Mouse (Mus musculus) cerebellum, adult 11 months (tissue): Measurements from ENCODE around the gene Htra3.

Source experiments
- DNase-seq: peaks from one replicate; pipeline ENCODE4 v3.0.0; 2022

Htra3 gene

DNA sequence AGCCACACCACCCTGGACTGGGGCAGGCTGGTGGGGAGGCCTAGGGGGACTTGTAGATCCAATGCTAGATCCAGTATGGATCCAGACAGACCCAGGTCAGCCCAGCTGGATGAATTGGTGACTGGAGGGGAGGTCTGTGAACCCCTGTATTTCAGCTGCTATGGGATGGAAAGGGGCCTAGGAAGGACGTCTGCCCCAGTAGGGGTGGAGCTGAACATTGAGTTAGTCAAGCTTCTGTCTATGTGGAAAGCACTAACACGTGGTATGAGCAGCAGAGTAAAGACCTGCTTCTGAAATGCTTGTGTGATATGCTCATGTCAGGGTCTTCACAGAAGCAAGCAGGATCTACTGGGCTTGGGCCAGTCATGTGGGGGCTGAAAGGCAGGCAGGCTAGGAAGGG, 31.4 kb downstream of the Htra3 start:
- no peak for DNase-seq

DNA sequence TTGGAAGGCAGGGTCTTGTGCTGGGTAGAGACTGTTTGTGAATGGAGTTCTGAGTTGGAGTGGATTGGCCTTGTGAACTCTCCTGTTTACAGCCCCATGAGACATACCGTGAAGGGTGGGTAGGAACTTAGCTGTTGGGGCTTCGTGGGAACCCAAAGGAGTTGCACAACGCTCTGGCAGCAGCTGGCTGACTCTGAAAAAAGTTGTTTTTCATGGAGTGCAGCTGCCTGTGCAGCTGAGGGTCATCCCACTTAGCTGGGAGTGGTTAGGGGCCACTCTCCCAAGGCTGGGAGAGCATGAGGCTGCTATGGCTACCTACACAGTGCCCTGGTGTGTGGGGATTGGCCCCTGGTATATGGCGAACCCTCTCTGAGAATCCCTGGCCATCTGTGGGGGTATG, 32.0 kb downstream of the Htra3 start:
- no peak for DNase-seq

DNA sequence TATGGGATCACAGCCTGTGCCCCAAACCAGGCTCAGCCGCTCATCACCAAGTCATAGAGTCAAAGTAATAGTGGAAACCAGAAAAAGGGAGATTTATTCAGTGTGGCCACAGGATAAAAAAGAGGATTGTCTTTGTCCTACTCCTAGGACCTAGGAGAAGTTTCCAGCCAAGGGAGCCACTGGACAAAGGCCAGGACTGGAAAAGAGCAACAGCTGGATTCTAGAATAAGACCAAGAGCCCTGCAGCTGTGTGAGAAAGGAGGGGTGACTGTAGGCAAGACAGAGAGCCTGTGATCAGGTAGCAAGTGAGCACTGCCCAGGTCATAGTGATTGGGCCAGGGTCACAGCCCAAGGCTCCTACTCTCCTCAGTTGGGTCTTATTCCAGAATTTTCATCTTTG, 32.7 kb downstream of the Htra3 start:
- DNase-seq: no peak

DNA sequence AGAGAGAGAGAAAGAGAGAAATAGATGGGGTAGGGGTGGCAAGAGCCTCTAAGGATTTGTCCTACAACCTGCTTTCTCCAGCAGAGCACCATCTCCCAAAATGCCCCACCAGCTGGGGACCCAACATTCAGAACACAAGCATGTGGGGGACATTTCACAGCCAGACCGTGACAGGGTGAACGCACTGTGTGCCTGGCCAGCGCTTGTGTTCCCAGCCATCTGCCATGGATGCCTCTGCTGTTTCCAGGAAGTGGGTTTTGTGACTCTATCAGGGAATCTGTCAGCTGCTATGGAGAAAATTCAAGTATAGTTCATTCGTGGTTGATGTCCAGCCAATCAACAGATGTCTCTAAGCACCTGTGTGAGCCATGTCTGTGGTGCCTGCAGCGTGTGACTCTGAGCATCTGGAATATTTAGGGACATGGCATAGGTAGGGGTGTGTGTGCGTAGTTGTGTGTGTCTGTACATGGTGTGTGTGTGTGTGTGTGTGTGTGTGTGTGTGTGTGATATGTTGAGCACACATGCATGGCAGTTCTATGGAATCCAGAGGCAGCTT, 33.6 kb downstream of the Htra3 start:
- no peak for DNase-seq

- DNase-seq: no peak
Measured at GRCm38 (mm10) chr5:35644082-35644481, 35.5 kb downstream of the Htra3 start.

DNA sequence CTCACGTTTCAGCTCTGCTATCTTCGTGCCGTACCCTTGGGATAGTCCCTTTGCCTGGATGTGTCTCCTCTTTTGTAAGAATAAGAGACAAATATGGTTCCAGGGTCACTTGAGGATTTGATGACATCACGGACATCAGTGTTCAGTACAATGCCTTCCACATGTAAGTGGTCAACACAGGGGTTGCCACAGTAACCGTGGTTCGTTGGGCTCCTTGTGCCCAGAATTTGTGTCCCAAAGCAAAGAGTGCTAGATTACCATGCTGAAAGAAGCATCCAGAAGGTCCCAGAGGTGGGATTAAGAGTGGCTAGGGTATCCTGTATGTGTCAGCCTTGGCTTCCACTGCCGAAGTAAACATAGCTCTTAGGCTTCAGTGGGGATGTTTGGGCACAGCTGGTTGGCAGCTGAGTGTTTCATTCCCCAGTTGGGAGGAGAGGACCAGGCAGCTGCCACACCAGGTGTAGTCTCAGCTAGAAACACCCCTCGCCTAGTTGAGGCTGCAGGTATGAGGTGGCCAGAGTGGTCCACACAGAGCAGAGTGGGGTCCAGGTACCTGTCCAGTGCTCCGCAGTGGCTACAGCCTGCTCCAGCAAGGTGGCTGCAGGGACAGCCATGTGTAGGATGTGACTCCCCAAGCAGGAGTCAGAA, 36.1 kb downstream of the Htra3 start:
- DNase-seq: no peak

- DNase-seq: no peak
Measured at GRCm38 (mm10) chr5:35641961-35642584, 37.5 kb downstream of the Htra3 start.

DNA sequence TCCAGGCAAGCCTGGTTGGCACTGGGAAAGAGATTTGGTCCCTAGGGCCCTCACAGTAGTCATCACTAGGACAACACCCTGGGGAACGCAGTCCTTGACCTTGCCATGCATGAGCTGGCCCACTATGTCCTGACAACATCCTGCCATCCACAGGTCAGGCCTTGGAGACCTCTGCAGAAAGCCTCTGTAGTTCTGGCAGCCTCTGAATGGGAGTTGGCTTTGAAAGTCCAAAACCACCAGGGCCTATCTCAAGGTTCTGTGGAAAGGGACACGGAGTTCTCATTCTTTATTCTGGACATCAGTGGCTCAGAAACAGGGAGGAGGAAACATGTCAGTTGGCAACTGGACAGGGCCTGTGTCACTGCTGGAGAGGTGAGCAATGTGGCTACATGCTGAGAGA, 43.6 kb downstream of the Htra3 start:
- no peak for DNase-seq

DNA sequence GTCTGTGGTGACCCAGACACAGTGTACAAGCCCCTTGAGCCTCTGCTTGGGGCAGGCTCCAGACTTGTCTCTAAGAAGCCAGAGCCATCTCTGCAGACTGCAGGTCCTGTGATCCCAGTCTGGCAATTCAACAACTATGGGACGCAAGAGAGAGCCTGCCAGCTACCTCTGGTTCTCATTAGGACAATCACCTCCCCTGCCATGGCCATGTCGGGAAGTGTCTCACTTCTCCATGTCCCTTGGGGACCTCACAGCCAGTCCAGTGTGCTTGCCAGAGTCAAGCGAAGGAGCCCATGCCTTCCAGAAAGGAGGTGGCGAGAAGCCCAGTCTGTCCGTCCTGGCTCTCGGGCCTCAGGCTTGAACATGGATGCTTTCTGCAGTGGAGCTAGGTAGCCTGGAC, 46.7 kb downstream of the Htra3 start:
- no peak for DNase-seq

GRCm38 (mm10) chr5:35631755-35632154, 47.8 kb downstream of the Htra3 start:
- DNase-seq: no peak

DNA sequence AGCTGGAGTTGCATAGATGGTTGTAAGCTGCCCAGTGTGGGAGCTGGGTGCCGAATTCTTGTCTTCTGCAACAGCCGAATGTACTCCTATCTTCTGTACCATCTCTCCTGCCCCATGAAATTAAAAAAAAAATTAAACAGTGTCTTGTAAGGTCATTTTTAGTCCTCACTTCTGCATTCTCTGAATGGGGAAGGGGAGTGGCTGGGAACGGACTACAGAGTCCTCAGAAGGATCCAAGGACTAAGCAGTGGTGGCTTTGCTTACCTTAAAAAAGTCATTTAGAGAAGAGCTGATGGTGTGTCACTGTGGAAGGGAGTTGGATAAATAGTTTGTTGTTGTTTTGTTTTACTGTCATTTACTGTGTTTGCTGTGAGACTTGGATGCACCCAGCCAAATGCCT, 48.4 kb downstream of the Htra3 start:
- DNase-seq: no peak

DNA sequence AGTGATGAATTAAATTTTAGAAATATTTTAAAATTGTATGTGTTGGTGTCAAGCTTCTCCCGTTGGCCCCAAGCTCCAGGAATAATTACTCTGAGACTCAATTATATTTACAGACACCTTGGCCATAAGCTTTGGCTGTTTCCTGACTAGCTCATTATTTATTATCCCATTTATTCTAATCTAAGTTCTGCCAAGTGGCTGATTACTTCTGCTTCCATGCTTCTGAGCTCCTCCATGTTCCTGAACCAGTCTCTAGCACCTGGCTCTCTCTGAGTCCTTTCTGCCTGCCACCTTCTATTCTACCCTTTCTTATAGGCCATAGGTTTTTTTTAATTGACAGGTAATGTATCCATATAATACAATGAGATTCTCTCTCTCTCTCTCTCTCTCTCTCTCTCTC, 48.9 kb downstream of the Htra3 start:
- DNase-seq: no peak

GRCm38 (mm10) chr5:35629333-35629732, 50.2 kb downstream of the Htra3 start:
- no peak for DNase-seq

DNA sequence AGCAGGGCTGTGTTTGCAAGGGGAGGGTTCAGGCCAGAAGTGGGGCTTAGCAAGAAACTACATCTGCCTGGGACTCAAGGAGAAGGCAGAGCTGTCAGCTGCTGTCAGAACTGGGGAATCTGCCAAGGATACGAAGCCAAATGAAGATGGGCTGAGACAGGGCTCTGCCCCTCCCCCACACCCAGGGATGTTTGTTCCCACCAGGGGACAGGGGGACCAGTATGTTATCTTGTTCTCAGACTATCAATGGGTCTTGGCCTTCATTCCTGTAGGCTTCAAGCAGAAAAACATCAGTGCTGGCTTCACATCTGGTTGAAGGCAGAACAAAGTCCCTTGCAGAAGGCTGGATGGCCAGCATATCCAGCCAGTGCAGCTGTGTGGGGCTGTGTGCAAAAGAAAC, 50.9 kb downstream of the Htra3 start:
- no peak for DNase-seq

DNA sequence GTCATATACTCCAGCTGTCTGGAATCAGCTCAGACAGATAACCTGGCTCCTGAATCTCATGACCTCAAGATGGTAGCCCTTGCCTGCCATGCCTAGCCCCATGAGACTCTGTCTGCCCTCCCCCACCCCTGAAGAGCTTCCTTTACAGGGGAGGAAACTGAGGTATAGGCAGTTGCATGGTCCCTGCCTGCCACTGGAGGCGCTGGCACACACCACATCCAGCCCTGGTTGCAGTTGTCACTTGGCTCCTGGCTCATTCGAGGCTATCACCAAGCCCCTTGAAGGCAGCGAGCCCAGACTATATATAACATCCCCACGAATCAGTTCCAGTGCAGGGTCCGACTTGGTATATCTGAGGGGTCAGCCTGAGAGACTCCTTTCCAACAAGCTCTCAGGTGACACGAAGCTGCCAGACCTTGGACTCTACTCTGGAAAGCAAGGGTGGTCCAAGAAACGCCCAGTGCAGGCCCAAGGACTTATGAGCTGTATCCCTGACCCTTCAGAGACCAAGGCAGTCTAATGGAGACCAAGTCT, 52.2 kb downstream of the Htra3 start:
- no peak for DNase-seq

DNA sequence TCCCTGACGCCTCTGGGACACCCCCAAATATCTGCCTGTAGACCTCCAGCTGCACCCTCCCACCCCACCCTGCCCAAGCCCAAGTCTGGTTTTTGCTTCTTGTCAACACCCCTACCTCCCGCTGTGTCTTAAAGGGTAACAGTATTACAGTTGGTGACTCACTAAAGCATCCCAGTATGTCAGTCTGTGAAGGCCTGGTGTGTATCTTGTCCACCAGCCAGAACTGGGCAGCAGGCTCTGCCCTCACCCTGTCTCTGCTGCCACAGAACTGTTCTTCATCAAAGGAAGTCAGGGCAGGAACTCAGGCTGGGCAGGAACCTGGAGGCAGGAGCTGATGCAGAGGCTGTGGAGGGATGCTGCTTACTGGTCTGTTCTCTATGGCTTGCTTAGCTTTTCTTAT, 53.2 kb downstream of the Htra3 start:
- no peak for DNase-seq

- no peak for DNase-seq
Measured at GRCm38 (mm10) chr5:35624751-35625239, 54.8 kb downstream of the Htra3 start.

GRCm38 (mm10) chr5:35623831-35624230, 55.8 kb downstream of the Htra3 start:
- no peak for DNase-seq

DNA sequence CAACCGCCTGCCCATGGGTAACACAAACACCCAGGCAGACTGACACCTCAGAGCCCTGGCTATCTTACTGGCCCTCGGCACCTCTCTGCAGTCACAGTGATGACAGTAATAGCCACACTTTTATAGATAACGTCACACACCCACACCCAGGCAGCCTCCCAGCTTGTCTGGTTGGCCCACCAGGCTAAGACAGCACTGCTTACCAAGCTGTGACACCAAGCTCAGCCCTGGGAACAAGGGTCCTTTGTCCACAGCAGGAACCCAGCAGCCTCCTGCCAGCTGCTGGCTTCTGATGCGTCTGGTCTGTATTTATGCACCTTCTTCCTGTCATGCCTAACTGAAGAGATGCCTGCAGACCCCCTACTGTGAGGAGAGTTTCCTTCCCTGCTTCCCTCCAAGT, 58.5 kb downstream of the Htra3 start:
- no peak for DNase-seq

- DNase-seq: no peak
Measured at GRCm38 (mm10) chr5:35616943-35617342, 62.6 kb downstream of the Htra3 start.

DNA sequence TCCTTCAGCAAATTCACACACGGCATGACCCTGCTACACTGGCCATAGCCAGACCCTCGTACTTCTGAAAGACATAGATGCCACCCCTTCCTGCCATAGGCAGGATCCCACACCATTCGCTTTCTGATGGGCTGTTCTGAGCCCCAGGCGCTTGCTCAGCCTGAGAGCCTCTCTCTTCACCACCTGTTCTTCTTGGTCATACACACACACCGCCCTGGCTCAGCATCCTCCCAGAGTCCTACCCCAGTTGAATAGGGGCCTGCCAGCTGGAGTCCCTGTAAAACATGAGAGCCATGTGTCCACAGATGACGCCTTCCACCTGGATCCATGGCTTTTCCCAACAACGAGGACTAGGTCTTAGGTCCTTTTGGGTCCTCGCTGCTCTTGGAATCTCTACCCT, 66.9 kb downstream of the Htra3 start:
- DNase-seq: no peak

DNA sequence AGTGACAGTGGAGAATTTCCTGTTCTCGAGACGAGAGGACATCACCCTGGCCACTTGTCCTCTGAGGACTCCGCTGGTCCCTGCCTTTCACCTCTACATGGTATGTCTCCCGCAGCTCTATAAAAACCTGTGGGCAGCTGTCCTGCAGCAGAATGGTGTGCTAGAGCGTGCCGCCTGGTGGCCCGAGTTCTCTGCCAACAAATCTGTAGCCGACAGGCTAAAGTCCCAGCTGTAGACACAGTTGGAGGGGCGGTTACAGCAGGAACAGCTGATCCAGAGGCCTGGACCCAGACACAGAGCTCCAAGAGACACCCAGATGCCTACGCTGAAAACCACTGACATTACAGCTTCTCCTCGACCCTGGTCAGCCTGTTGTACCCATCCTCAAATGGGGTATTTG, 67.7 kb downstream of the Htra3 start:
- DNase-seq: no peak

DNA sequence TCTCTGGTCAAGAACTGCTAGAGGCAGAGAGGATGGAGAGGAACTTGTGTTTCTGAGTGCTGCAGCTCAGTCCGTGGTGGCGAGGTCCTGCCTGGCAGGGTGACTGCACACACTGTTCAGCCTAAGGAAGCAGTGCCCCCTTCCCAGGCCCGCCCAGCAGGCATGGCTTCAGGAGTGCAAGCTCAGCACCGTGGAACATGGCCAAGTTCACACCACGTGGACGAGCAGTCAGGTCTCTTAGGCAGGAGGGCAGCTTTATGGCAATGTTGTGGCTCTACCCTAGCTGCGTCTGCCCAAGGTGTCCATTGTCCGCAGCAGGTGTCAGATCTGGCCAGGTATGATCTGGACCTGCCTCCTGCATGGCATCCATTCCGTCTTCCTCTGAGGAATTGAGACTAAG, 68.4 kb downstream of the Htra3 start:
- DNase-seq: no peak

GRCm38 (mm10) chr5:35610381-35610780, 69.2 kb downstream of the Htra3 start:
- no peak for DNase-seq
